Mouse (Mus musculus) thymus, adult 2 months (tissue): ENCODE results near the gene Cldn18.

Experiments
- CTCF ChIP-seq: fragments of 200-500 bp; IDR thresholded peaks from 2 replicates; pipeline ENCODE4 v1.5.1; 2012; ENCODE audit warnings: mild to moderate bottlenecking, control low read depth, low read length, moderate library complexity, borderline replicate concordance; ENCODE audit not compliant: control insufficient read depth, poor library complexity, insufficient read depth; ENCODE audit errors: extremely low read depth
- POLR2A ChIP-seq: fragments of 200-500 bp; IDR thresholded peaks from 2 replicates; pipeline ENCODE4 v1.6.1; 2012; ENCODE audit warnings: mild to moderate bottlenecking, low read length, control low read depth, moderate library complexity; ENCODE audit not compliant: control insufficient read depth, poor library complexity, insufficient read depth; ENCODE audit errors: extremely low read depth

- TF ChIP-seq CTCF (no peak), POLR2A (no peak)
Measured at GRCm38 (mm10) chr9:99681980-99682570, 35.0 kb downstream of the Cldn18 start.
